Mouse (Mus musculus) kidney, adult 2 months (tissue): ENCODE results near the gene Dpy19l1.

ENCODE experiments used
- CTCF ChIP-seq: fragments of 200-500 bp; conservative IDR thresholded peaks from 2 replicates; pipeline ENCODE4 v1.5.1; 2011; ENCODE audit warnings: low read depth, mild to moderate bottlenecking, control low read depth, low read length, moderate library complexity, mixed read lengths; ENCODE audit not compliant: insufficient read depth, insufficient read length
- POLR2A ChIP-seq: fragments of 200-500 bp; IDR thresholded peaks from one replicate; pipeline ENCODE4 v1.6.1; 2011; ENCODE audit warnings: low read depth, low read length, control low read depth

DNA sequence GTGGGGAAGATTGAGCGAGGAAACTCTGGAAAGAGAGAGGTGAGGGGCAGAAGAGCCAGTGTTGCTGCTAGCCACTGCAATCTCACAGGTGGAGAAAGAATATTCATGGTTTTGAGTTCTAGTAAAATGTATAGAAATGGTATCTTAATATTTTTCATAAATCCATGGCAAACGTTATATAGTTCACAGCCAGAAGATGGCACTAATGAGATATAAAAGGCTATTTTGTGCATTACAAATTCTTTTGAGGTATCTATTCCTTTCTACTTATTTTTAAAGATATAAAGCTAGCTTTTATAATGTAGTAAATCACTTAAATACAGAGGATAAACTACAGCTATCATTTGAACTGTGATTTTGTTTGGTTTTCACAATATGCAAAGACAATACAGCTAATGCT, 35.2 kb upstream of the Dpy19l1 start:
- no peak for TF ChIP-seq CTCF
- TF ChIP-seq POLR2A: no peak
